Mouse (Mus musculus): ENCODE measurements around the gene Sema3d. TPM values are rescaled to one million over a fixed set of nuclear protein-coding genes. Genes with fewer than 3 reads are reported as not detected.

The Sema3d gene
- polyA plus RNA-seq, 2 experiments: 13.1 to 30.1 TPM

- Histone ChIP-seq H3K27ac (replicated peaks; ENCODE audit: low read depth, low read length) (no peak overlapping the region), H3K4me1 (ENCODE audit: control insufficient read depth, insufficient read depth, low read length) (0 out of 2 replicates have a peak, but pooled peaks cover 3% of the 10 kb centered on the region), H3K9ac (ENCODE audit: low read depth, low read length, severe bottlenecking) (no peak overlapping the region), H3K4me2 (replicated peaks; ENCODE audit: low read depth, low read length, severe bottlenecking) (no peak overlapping the region), H3K9me3 (ENCODE audit: control insufficient read depth, low read length) (no peaks in the 10 kb centered on the region), H3K36me3 (ENCODE audit: control insufficient read depth, insufficient read depth, low read length) (no peaks in the 10 kb centered on the region), H3K4me3 (replicated peaks; ENCODE audit: low read length) (no peak overlapping the region), H3K27me3 (ENCODE audit: control insufficient read depth, insufficient read depth, low read length) (no peaks in the 10 kb centered on the region)
- WGBS: 88% methylated on average over 5 of the region's 5 CpGs
- no peak for TF ChIP-seq POLR2A (IDR thresholded peaks at IDR 0.05; ENCODE audit: borderline replicate concordance, extremely low read depth, insufficient read depth, insufficient read length)
- ATAC-seq (ENCODE audit: low FRiP score, low read depth): no peak
- DNase-seq (ENCODE audit: low spot score): no peak
Measured at GRCm38 (mm10) chr5:12499037-12499436, 115.9 kb downstream of the Sema3d start.

- ATAC-seq (ENCODE audit: low FRiP score, low read depth) (no peak), DNase-seq (ENCODE audit: low spot score) (no peak)
- Histone ChIP-seq H3K4me2 (replicated peaks; ENCODE audit: low read depth, low read length, severe bottlenecking) (no peak overlapping the region), H3K9me3 (ENCODE audit: control insufficient read depth, low read length) (no peaks in the 10 kb centered on the region), H3K9ac (ENCODE audit: low read depth, low read length, severe bottlenecking) (no peak overlapping the region), H3K4me1 (ENCODE audit: control insufficient read depth, insufficient read depth, low read length) (0 out of 2 replicates have a peak, but pooled peaks cover 3% of the 10 kb centered on the region), H3K27ac (replicated peaks; ENCODE audit: low read depth, low read length) (no peak overlapping the region), H3K27me3 (ENCODE audit: control insufficient read depth, insufficient read depth, low read length) (no peaks in the 10 kb centered on the region), H3K36me3 (ENCODE audit: control insufficient read depth, insufficient read depth, low read length) (no peaks in the 10 kb centered on the region), H3K4me3 (replicated peaks; ENCODE audit: low read length) (no peak overlapping the region)
- 80% methylated on average over 6 of the region's 6 CpGs for WGBS
- no peak for TF ChIP-seq POLR2A (IDR thresholded peaks at IDR 0.05; ENCODE audit: borderline replicate concordance, extremely low read depth, insufficient read depth, insufficient read length)
Measured at GRCm38 (mm10) chr5:12499791-12500504, 116.8 kb downstream of the Sema3d start.

- Histone ChIP-seq H3K4me3 (replicated peaks; ENCODE audit: low read length) (no peak overlapping the region), H3K27ac (replicated peaks; ENCODE audit: low read depth, low read length) (no peak overlapping the region), H3K9me3 (ENCODE audit: control insufficient read depth, low read length) (0 out of 2 replicates have a peak, but pooled peaks cover 4% of the 10 kb centered on the region), H3K4me1 (ENCODE audit: control insufficient read depth, insufficient read depth, low read length) (no peaks in the 10 kb centered on the region), H3K36me3 (ENCODE audit: control insufficient read depth, insufficient read depth, low read length) (peaks cover 9% of the 10 kb centered on the region; the same call in 1 of the 2 replicates), H3K4me2 (replicated peaks; ENCODE audit: low read depth, low read length, severe bottlenecking) (no peak overlapping the region), H3K9ac (ENCODE audit: low read depth, low read length, severe bottlenecking) (no peak overlapping the region), H3K27me3 (ENCODE audit: control insufficient read depth, insufficient read depth, low read length) (no peaks in the 10 kb centered on the region)
- DNase-seq (ENCODE audit: low spot score) (no peak), ATAC-seq (ENCODE audit: low FRiP score, low read depth) (no peak)
- WGBS: 16% methylated on average over 1 of the region's 1 CpGs
- no peak for TF ChIP-seq POLR2A (IDR thresholded peaks at IDR 0.05; ENCODE audit: borderline replicate concordance, extremely low read depth, insufficient read depth, insufficient read length)
Measured at GRCm38 (mm10) chr5:12512471-12512870, 129.3 kb downstream of the Sema3d start.

GRCm38 (mm10) chr5:12515283-12515682, 132.1 kb downstream of the Sema3d start:
- Histone ChIP-seq H3K4me3 (replicated peaks; ENCODE audit: low read length) (no peak overlapping the region), H3K27ac (replicated peaks; ENCODE audit: low read depth, low read length) (no peak overlapping the region), H3K9me3 (ENCODE audit: control insufficient read depth, low read length) (0 out of 2 replicates have a peak, but pooled peaks cover 4% of the 10 kb centered on the region), H3K36me3 (ENCODE audit: control insufficient read depth, insufficient read depth, low read length) (peaks cover 9% of the 10 kb centered on the region; the same call in 1 of the 2 replicates), H3K27me3 (ENCODE audit: control insufficient read depth, insufficient read depth, low read length) (no peaks in the 10 kb centered on the region), H3K9ac (ENCODE audit: low read depth, low read length, severe bottlenecking) (no peak overlapping the region), H3K4me2 (replicated peaks; ENCODE audit: low read depth, low read length, severe bottlenecking) (no peak overlapping the region), H3K4me1 (ENCODE audit: control insufficient read depth, insufficient read depth, low read length) (no peaks in the 10 kb centered on the region)
- 70% methylated on average over 4 of the region's 4 CpGs for WGBS
- DNase-seq (ENCODE audit: low spot score) (no peak), ATAC-seq (ENCODE audit: low FRiP score, low read depth) (no peak)
- TF ChIP-seq POLR2A (IDR thresholded peaks at IDR 0.05; ENCODE audit: borderline replicate concordance, extremely low read depth, insufficient read depth, insufficient read length): no peak

GRCm38 (mm10) chr5:12525235-12525767, 142.1 kb downstream of the Sema3d start:
- H3K4me3 ChIP-seq (replicated peaks; ENCODE audit: low read length): no peak overlapping the region
- 32% methylated on average over 4 of the region's 4 CpGs for WGBS
- H3K27ac ChIP-seq (replicated peaks; ENCODE audit: low read depth, low read length): no peak overlapping the region
- DNase-seq (ENCODE audit: low spot score) (no peak), ATAC-seq (ENCODE audit: low FRiP score, low read depth) (no peak)
- H3K9ac ChIP-seq (ENCODE audit: low read depth, low read length, severe bottlenecking): no peak overlapping the region
- TF ChIP-seq POLR2A (IDR thresholded peaks at IDR 0.05; ENCODE audit: borderline replicate concordance, extremely low read depth, insufficient read depth, insufficient read length): no peak
- no peak overlapping the region for H3K4me2 ChIP-seq (replicated peaks; ENCODE audit: low read depth, low read length, severe bottlenecking)
- H3K36me3 ChIP-seq (ENCODE audit: control insufficient read depth, insufficient read depth, low read length): no peaks in the 10 kb centered on the region
- H3K27me3 ChIP-seq (ENCODE audit: control insufficient read depth, insufficient read depth, low read length): no peaks in the 10 kb centered on the region
- no peaks in the 10 kb centered on the region; the same call in 1 of the 2 replicates for H3K9me3 ChIP-seq (ENCODE audit: control insufficient read depth, low read length)
- H3K4me1 ChIP-seq (ENCODE audit: control insufficient read depth, insufficient read depth, low read length): no peaks in the 10 kb centered on the region
